Mouse (Mus musculus) hindbrain, embryonic 11.5 days (tissue): ENCODE measurements around the gene Ddx58. TPM values are rescaled to one million over a fixed set of nuclear protein-coding genes. Genes with fewer than 3 reads are reported as not detected.

Source experiments
- ATAC-seq: fragments of 200-750 bp; cut with Nextera tagmentation; 2 replicates; pipeline ENCODE4 v1.8.0; 2017; ENCODE audit warnings: mild to moderate bottlenecking, moderate TSS enrichment, moderate library complexity; ENCODE audit not compliant: low FRiP score
- DNase-seq: peaks from one replicate; pipeline ENCODE4 v3.0.0-alpha.2; 2015; ENCODE audit warnings: low spot score
- H3K27ac ChIP-seq: fragments of 300-500 bp; sonication (generic); 2 replicates; pipeline ENCODE4 v1.5.1; 2014; ENCODE audit warnings: mild to moderate bottlenecking, low read depth, low read length
- H3K27me3 ChIP-seq: fragments of 300-500 bp; sonication (generic); 2 replicates; pipeline ENCODE4 v1.6.1; 2014; ENCODE audit warnings: mild to moderate bottlenecking, low read length, moderate library complexity, mixed read lengths; ENCODE audit not compliant: control insufficient read depth, insufficient read depth
- H3K36me3 ChIP-seq: fragments of 300-500 bp; sonication (generic); 2 replicates; pipeline ENCODE4 v1.6.1; 2014; ENCODE audit warnings: mild to moderate bottlenecking, low read length, moderate library complexity, mixed read lengths; ENCODE audit not compliant: control insufficient read depth, insufficient read depth
- H3K4me1 ChIP-seq: fragments of 300-500 bp; sonication (generic); replicated peaks from 2 replicates; pipeline ENCODE4 v1.6.1; 2014; ENCODE audit warnings: low read length, mixed read lengths; ENCODE audit not compliant: control insufficient read depth, insufficient read depth
- H3K4me2 ChIP-seq: fragments of 300-500 bp; sonication (generic); replicated peaks from 2 replicates; pipeline ENCODE4 v1.6.1; 2014; ENCODE audit warnings: mild to moderate bottlenecking, low read depth, low read length
- H3K4me3 ChIP-seq: fragments of 300-500 bp; sonication (generic); 2 replicates; pipeline ENCODE4 v1.5.1; 2014; ENCODE audit warnings: low read depth, low read length
- H3K9ac ChIP-seq: fragments of 300-500 bp; sonication (generic); 2 replicates; pipeline ENCODE4 v1.6.1; 2014; ENCODE audit warnings: low read depth, low read length
- H3K9me3 ChIP-seq: fragments of 300-500 bp; sonication (generic); 2 replicates; pipeline ENCODE4 v1.6.1; 2016; ENCODE audit warnings: low read length; ENCODE audit not compliant: control insufficient read depth
- WGBS: fragments of 180-500 bp; shearing (Covaris S2); extraction: QIAGEN DNeasy Blood & Tissue Kit; methylation state at CpG from one replicate; pipeline ENCODE4 v1.1.7; 2014; 5-methylcytosine and 5-hydroxymethylcytosine counted together
- polyA plus RNA-seq: library from polyadenylated mRNA; unstranded; fragments of >200 nt; fragmentation: Nextera tagmentation; extraction: Ambion mirVana; gene quantifications from 2 replicates; pipeline ENCODE4 v1.2.1, GENCODE M21; 2014

Ddx58 gene
- polyA plus RNA-seq, 1 experiment from 2014 or later: 5.7 TPM

- 45% methylated on average over 14 of the region's 14 CpGs for WGBS
- H3K36me3 ChIP-seq: no peaks in the 10 kb centered on the region
- H3K9me3 ChIP-seq: no peaks in the 10 kb centered on the region
- peak; percentile 53 for ATAC-seq
- H3K27me3 ChIP-seq: no peaks in the 10 kb centered on the region
- H3K4me2 ChIP-seq: no peak overlapping the region
- H3K4me3 ChIP-seq: no peak overlapping the region
- no peaks in the 10 kb centered on the region for H3K4me1 ChIP-seq
- DNase-seq: peak; percentile 83
- H3K27ac ChIP-seq: no peak overlapping the region
- no peak overlapping the region for H3K9ac ChIP-seq
Observed at GRCm38 (mm10) chr4:40182651-40183320, 56.8 kb downstream of the Ddx58 start.

DNA sequence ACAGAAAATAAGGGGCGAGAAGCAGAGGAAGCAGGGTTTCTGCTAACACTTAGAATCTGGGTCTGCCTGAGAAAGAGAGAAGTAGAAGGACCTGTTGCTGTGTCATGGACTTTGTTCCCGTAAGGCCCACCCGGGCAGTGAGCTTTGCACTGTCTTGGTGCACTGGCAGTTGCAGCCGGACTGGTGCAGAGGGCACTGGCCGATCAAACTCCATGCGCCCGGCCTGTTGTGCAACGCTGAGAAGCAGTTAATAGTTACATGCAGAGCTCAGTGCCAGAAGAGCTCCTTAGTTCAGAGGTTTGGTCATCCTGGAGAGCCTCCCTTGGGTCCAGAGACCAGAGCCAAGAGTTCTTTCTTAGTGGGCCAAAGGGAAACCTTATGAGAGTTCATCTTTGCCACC lies 57.9 kb downstream of the Ddx58 start:
- H3K27ac ChIP-seq: no peak overlapping the region
- 93% methylated on average over 8 of the region's 8 CpGs for whole genome bisulfite sequencing
- no peak overlapping the region for H3K4me3 ChIP-seq
- no peaks in the 10 kb centered on the region for H3K4me1 ChIP-seq
- DNase-seq (no peak), ATAC-seq (no peak)
- no peak overlapping the region for H3K9ac ChIP-seq
- H3K4me2 ChIP-seq: no peak overlapping the region
- no peaks in the 10 kb centered on the region for H3K9me3 ChIP-seq
- no peaks in the 10 kb centered on the region for H3K27me3 ChIP-seq
- H3K36me3 ChIP-seq: no peaks in the 10 kb centered on the region

DNA sequence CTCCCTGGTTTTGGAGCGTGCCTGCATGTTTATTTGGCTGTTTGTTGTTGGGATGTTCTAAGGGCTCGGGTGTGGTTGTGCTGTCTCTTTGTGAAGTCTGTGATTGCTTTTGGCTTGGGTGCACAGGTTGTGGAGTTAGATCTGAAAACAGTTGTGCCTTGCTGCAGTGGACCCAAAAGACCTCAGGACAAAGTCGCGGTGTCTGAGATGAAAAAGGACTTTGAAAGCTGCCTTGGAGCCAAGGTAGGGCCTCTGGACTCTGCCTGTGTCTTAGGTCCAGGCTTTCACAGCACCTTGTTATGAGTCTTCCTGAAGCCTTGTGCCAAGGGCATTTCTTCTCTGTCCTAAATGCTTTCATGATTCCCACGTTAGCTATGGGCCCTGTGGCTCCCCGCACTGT lies 59.6 kb downstream of the Ddx58 start:
- H3K36me3 ChIP-seq: no peaks in the 10 kb centered on the region
- H3K4me2 ChIP-seq: no peak overlapping the region
- H3K9me3 ChIP-seq: no peaks in the 10 kb centered on the region
- H3K27ac ChIP-seq: no peak overlapping the region
- H3K9ac ChIP-seq: no peak overlapping the region
- H3K4me1 ChIP-seq: no peaks in the 10 kb centered on the region
- DNase-seq (no peak), ATAC-seq (no peak)
- 95% methylated on average over 6 of the region's 6 CpGs for WGBS
- H3K4me3 ChIP-seq: no peak overlapping the region
- no peaks in the 10 kb centered on the region for H3K27me3 ChIP-seq

DNA sequence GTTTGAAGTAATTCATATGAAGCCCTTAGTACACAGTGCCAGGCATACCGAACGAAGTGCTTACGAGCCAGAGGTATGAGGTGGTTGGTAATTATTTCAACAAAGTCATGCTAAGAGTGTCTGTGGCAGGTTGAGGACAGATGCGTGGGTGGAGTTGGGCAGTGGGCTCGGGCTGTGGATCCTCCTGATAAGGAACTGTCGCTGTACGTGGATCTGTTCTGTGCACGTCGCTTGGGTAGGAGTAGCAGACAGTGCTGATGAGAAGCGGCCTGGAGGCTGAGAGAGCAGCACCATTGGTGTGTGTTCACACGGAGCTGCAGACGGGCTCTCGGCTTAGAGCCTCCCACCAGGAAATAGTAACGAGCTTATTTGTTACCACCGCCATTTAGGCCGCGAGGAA lies 61.0 kb downstream of the Ddx58 start:
- ATAC-seq: no peak
- H3K36me3 ChIP-seq: no peaks in the 10 kb centered on the region

DNA sequence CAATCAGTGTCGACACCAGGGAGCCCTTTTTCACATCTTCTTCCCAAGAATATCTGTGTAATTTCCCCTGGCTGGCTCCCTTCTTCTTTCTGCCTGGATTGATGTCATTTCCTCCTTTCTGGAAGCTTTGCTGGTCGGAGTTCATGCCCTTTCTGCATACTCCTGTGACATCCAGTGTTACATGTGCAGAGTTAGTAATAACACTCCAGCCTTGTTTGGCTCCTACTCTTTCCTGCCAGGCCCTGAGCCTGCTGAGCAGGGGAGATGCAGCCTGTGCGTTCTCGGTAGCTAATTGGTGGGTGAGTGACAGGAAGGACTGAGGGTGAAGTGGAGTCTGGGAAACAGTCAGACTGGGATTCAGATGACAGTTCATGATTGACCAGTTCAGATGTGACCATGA lies 65.3 kb downstream of the Ddx58 start:
- Histone ChIP-seq H3K4me3 (no peak overlapping the region), H3K4me1 (no peaks in the 10 kb centered on the region), H3K27me3 (no peaks in the 10 kb centered on the region), H3K9ac (no peak overlapping the region), H3K4me2 (no peak overlapping the region), H3K36me3 (no peaks in the 10 kb centered on the region), H3K9me3 (no peaks in the 10 kb centered on the region), H3K27ac (no peak overlapping the region)
- 66% methylated on average over 4 of the region's 4 CpGs for WGBS
- DNase-seq: no peak
- no peak for ATAC-seq

More for the DNA sequence above, 61.0 kb downstream of the Ddx58 start:
- WGBS: 93% methylated on average over 17 of the region's 17 CpGs
- Histone ChIP-seq H3K9me3 (no peaks in the 10 kb centered on the region), H3K4me3 (no peak overlapping the region), H3K27me3 (no peaks in the 10 kb centered on the region), H3K27ac (no peak overlapping the region), H3K4me1 (no peaks in the 10 kb centered on the region), H3K9ac (no peak overlapping the region), H3K4me2 (no peak overlapping the region)
- DNase-seq: no peak

GRCm38 (mm10) chr4:40172336-40172735 lies 67.3 kb downstream of the Ddx58 start:
- H3K9ac ChIP-seq: no peak overlapping the region
- H3K9me3 ChIP-seq: no peaks in the 10 kb centered on the region
- H3K36me3 ChIP-seq: peaks cover 2% of the 10 kb centered on the region; the same call in 1 of the 2 replicates
- no peak overlapping the region for H3K4me2 ChIP-seq
- ATAC-seq (no peak), DNase-seq (no peak)
- H3K27ac ChIP-seq: no peak overlapping the region
- no peaks in the 10 kb centered on the region for H3K4me1 ChIP-seq
- 96% methylated on average over 2 of the region's 2 CpGs for WGBS
- H3K27me3 ChIP-seq: no peaks in the 10 kb centered on the region
- H3K4me3 ChIP-seq: no peak overlapping the region

GRCm38 (mm10) chr4:40171477-40171876 lies 68.2 kb downstream of the Ddx58 start:
- no peak overlapping the region for H3K4me2 ChIP-seq
- H3K27ac ChIP-seq: no peak overlapping the region
- H3K4me3 ChIP-seq: no peak overlapping the region
- H3K4me1 ChIP-seq: no peaks in the 10 kb centered on the region
- H3K9me3 ChIP-seq: no peaks in the 10 kb centered on the region
- ATAC-seq (no peak), DNase-seq (no peak)
- WGBS: 96% methylated on average over 4 of the region's 4 CpGs
- peaks cover 2% of the 10 kb centered on the region; the same call in 1 of the 2 replicates for H3K36me3 ChIP-seq
- H3K27me3 ChIP-seq: no peaks in the 10 kb centered on the region
- H3K9ac ChIP-seq: no peak overlapping the region

DNA sequence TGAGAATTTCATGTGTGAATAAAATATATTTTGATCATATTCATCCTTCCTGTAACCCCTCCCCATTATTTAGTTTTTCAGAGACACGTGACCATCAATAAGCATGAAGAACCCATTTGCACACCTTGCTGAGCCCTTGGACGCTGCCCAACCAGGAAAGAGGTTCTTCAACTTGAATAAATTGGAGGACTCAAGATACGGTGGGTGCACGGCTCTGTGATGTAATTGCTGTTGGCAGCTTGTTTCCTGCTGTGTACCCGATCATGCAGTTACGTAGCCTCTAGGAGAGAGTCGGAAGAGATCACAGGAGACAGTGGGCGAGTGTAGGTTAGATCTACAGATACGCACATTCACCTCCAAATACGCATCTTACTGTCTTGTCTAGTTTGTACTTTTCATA lies 76.0 kb downstream of the Ddx58 start:
- no peaks in the 10 kb centered on the region for H3K9me3 ChIP-seq

DNA sequence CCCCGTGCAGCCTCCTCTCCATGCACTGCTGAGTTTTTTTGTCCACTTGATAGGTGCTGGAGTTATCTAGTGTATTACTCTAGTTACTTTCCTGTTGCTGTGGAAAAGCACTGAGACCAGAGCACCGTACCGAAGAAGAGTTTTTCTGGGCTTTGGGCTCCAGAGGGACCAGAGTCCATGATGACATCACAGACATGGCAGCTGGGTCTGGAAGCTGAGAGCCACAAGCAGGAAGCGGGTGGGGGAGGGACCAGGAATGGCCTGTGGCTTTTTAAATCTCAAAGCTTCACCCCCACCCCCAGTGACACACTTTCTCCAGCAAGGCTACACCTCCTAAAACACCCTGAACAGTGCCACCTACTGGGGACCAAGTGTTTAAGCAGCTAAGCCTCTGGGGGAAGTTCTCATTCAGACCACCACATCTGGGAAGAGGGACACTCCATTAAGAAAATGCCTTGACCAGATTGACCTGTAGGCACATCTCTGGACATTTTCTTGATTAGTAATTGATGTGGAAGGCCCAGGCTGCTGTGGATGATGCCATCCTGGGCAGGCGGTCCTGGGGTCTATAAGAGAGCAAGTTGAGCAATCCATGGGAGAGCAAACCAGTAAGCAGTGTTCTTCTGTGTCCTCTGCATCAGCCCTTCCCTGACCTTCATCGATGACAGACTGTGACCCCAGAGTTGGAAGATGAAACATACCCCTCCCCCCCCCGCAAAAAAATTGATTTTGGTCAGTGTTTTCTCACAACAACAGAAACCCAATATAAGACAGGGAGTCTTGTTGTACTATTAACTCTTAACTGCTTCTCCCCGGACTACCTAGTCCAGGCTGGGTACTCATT lies 78.8 kb downstream of the Ddx58 start:
- H3K4me3 ChIP-seq: no peak overlapping the region
- no peak overlapping the region for H3K27ac ChIP-seq
- no peaks in the 10 kb centered on the region for H3K36me3 ChIP-seq
- H3K4me1 ChIP-seq: no peaks in the 10 kb centered on the region
- H3K27me3 ChIP-seq: no peaks in the 10 kb centered on the region
- H3K9ac ChIP-seq: no peak overlapping the region
- ATAC-seq: no peak
- no peaks in the 10 kb centered on the region for H3K9me3 ChIP-seq
- DNase-seq: no peak
- 94% methylated on average over 8 of the region's 8 CpGs for WGBS
- no peak overlapping the region for H3K4me2 ChIP-seq

More for the DNA sequence above, 76.0 kb downstream of the Ddx58 start:
- Histone ChIP-seq H3K36me3 (peaks cover under 1% of the 10 kb centered on the region; the same call in 1 of the 2 replicates), H3K27me3 (no peaks in the 10 kb centered on the region), H3K4me3 (no peak overlapping the region), H3K4me2 (no peak overlapping the region), H3K4me1 (no peaks in the 10 kb centered on the region), H3K9ac (no peak overlapping the region), H3K27ac (no peak overlapping the region)
- no peak for DNase-seq
- no peak for ATAC-seq
- WGBS: 89% methylated on average over 10 of the region's 10 CpGs
